Mouse (Mus musculus): ENCODE measurements at regions not wholly inside any gene's neighbourhood (a gene's known extent, or its start where the extent isn't known, plus 50 kb on each side); places are given as distances from the start of the nearest gene placed in this dataset.

GRCm38 (mm10) chr10:96955776-96956448 lies 339.1 kb downstream of the Btg1 start:
- no peak overlapping the region; the same call in 1 of the 2 replicates for H3K4me3 ChIP-seq (ENCODE audit: control insufficient read depth, low read depth, low read length)
- no peak overlapping the region for H3K27ac ChIP-seq (ENCODE audit: control insufficient read depth, insufficient read depth, low read depth, low read length)
- H3K27me3 ChIP-seq (ENCODE audit: control insufficient read depth, insufficient read depth, low read length) = no peaks in the 10 kb centered on the region
- no peaks in the 10 kb centered on the region for H3K36me3 ChIP-seq (ENCODE audit: control insufficient read depth, insufficient read depth, low read length)
- peaks cover 6% of the 10 kb centered on the region; the same call in 1 of the 2 replicates for H3K4me1 ChIP-seq (ENCODE audit: control insufficient read depth, insufficient read depth, low read length)
- TF ChIP-seq CTCF (IDR thresholded peaks at IDR 0.05; ENCODE audit: control insufficient read depth, insufficient read depth, insufficient replicate concordance, low read depth, low read length) = no peak
- TF ChIP-seq POLR2A (IDR thresholded peaks at IDR 0.05; ENCODE audit: control insufficient read depth, low read depth, low read length) = no peak

- H3K4me3 ChIP-seq (ENCODE audit: control insufficient read depth, low read depth, low read length) = no peak overlapping the region
- peaks cover 6% of the 10 kb centered on the region; the same call in 1 of the 2 replicates for H3K4me1 ChIP-seq (ENCODE audit: control insufficient read depth, insufficient read depth, low read length)
- TF ChIP-seq POLR2A (IDR thresholded peaks at IDR 0.05; ENCODE audit: control insufficient read depth, low read depth, low read length) (no peak), CTCF (IDR thresholded peaks at IDR 0.05; ENCODE audit: control insufficient read depth, insufficient read depth, insufficient replicate concordance, low read depth, low read length) (no peak)
- H3K27me3 ChIP-seq (ENCODE audit: control insufficient read depth, insufficient read depth, low read length) = no peaks in the 10 kb centered on the region
- H3K36me3 ChIP-seq (ENCODE audit: control insufficient read depth, insufficient read depth, low read length) = no peaks in the 10 kb centered on the region
- no peak overlapping the region for H3K27ac ChIP-seq (ENCODE audit: control insufficient read depth, insufficient read depth, low read depth, low read length)
Observed at GRCm38 (mm10) chr10:96956449-96956834, 339.6 kb downstream of the Btg1 start.

- Histone ChIP-seq H3K36me3 (ENCODE audit: control insufficient read depth, insufficient read depth, low read length) (no peaks in the 10 kb centered on the region), H3K27me3 (ENCODE audit: control insufficient read depth, insufficient read depth, low read length) (no peaks in the 10 kb centered on the region), H3K4me1 (ENCODE audit: control insufficient read depth, insufficient read depth, low read length) (peaks cover 6% of the 10 kb centered on the region; the same call in 1 of the 2 replicates), H3K4me3 (ENCODE audit: control insufficient read depth, low read depth, low read length) (no peak overlapping the region), H3K27ac (ENCODE audit: control insufficient read depth, insufficient read depth, low read depth, low read length) (no peak overlapping the region)
- TF ChIP-seq POLR2A (IDR thresholded peaks at IDR 0.05; ENCODE audit: control insufficient read depth, low read depth, low read length) (no peak), CTCF (IDR thresholded peaks at IDR 0.05; ENCODE audit: control insufficient read depth, insufficient read depth, insufficient replicate concordance, low read depth, low read length) (no peak)
Observed at GRCm38 (mm10) chr10:96957019-96957418, 340.2 kb downstream of the Btg1 start.

GRCm38 (mm10) chr10:96969825-96970224 lies 353.0 kb downstream of the Btg1 start:
- Histone ChIP-seq H3K36me3 (ENCODE audit: control insufficient read depth, insufficient read depth, low read length) (no peaks in the 10 kb centered on the region), H3K4me1 (ENCODE audit: control insufficient read depth, insufficient read depth, low read length) (no peaks in the 10 kb centered on the region), H3K27me3 (ENCODE audit: control insufficient read depth, insufficient read depth, low read length) (no peaks in the 10 kb centered on the region), H3K4me3 (ENCODE audit: control insufficient read depth, low read depth, low read length) (no peak overlapping the region), H3K27ac (ENCODE audit: control insufficient read depth, insufficient read depth, low read depth, low read length) (no peak overlapping the region)
- TF ChIP-seq CTCF (IDR thresholded peaks at IDR 0.05; ENCODE audit: control insufficient read depth, insufficient read depth, insufficient replicate concordance, low read depth, low read length) = no peak
- no peak for TF ChIP-seq POLR2A (IDR thresholded peaks at IDR 0.05; ENCODE audit: control insufficient read depth, low read depth, low read length)

GRCm38 (mm10) chr10:96970737-96971136 lies 353.9 kb downstream of the Btg1 start:
- no peaks in the 10 kb centered on the region for H3K4me1 ChIP-seq (ENCODE audit: control insufficient read depth, insufficient read depth, low read length)
- no peak overlapping the region for H3K27ac ChIP-seq (ENCODE audit: control insufficient read depth, insufficient read depth, low read depth, low read length)
- TF ChIP-seq POLR2A (IDR thresholded peaks at IDR 0.05; ENCODE audit: control insufficient read depth, low read depth, low read length) (no peak), CTCF (IDR thresholded peaks at IDR 0.05; ENCODE audit: control insufficient read depth, insufficient read depth, insufficient replicate concordance, low read depth, low read length) (no peak)
- no peaks in the 10 kb centered on the region for H3K27me3 ChIP-seq (ENCODE audit: control insufficient read depth, insufficient read depth, low read length)
- H3K4me3 ChIP-seq (ENCODE audit: control insufficient read depth, low read depth, low read length) = no peak overlapping the region
- H3K36me3 ChIP-seq (ENCODE audit: control insufficient read depth, insufficient read depth, low read length) = no peaks in the 10 kb centered on the region

- H3K27ac ChIP-seq (ENCODE audit: control insufficient read depth, insufficient read depth, low read depth, low read length) = no peak overlapping the region
- H3K4me3 ChIP-seq (ENCODE audit: control insufficient read depth, low read depth, low read length) = no peak overlapping the region
- no peaks in the 10 kb centered on the region for H3K27me3 ChIP-seq (ENCODE audit: control insufficient read depth, insufficient read depth, low read length)
- H3K4me1 ChIP-seq (ENCODE audit: control insufficient read depth, insufficient read depth, low read length) = no peaks in the 10 kb centered on the region
- no peak for TF ChIP-seq CTCF (IDR thresholded peaks at IDR 0.05; ENCODE audit: control insufficient read depth, insufficient read depth, insufficient replicate concordance, low read depth, low read length)
- TF ChIP-seq POLR2A (IDR thresholded peaks at IDR 0.05; ENCODE audit: control insufficient read depth, low read depth, low read length) = no peak
- no peaks in the 10 kb centered on the region for H3K36me3 ChIP-seq (ENCODE audit: control insufficient read depth, insufficient read depth, low read length)
Observed at GRCm38 (mm10) chr10:96971810-96972209, 355.0 kb downstream of the Btg1 start.

- Histone ChIP-seq H3K27ac (ENCODE audit: control insufficient read depth, insufficient read depth, low read depth, low read length) (no peak overlapping the region), H3K4me3 (ENCODE audit: control insufficient read depth, low read depth, low read length) (no peak overlapping the region), H3K27me3 (ENCODE audit: control insufficient read depth, insufficient read depth, low read length) (no peaks in the 10 kb centered on the region), H3K4me1 (ENCODE audit: control insufficient read depth, insufficient read depth, low read length) (no peaks in the 10 kb centered on the region), H3K36me3 (ENCODE audit: control insufficient read depth, insufficient read depth, low read length) (no peaks in the 10 kb centered on the region)
- no peak for TF ChIP-seq CTCF (IDR thresholded peaks at IDR 0.05; ENCODE audit: control insufficient read depth, insufficient read depth, insufficient replicate concordance, low read depth, low read length)
- TF ChIP-seq POLR2A (IDR thresholded peaks at IDR 0.05; ENCODE audit: control insufficient read depth, low read depth, low read length) = no peak
Observed at GRCm38 (mm10) chr10:96974326-96974977, 357.6 kb downstream of the Btg1 start.
